Mouse (Mus musculus) liver (tissue): ENCODE data around the gene Gm28048.

Experiments
- DNase-seq: peaks from one replicate; pipeline ENCODE4 v3.0.0-alpha.2; 2020; ENCODE audit warnings: mixed read lengths

Gene Gm28048

GRCm38 (mm10) chr11:22828988-22829632, 152.8 kb downstream of the Gm28048 start:
- no peak for DNase-seq

- DNase-seq: no peak
Observed at GRCm38 (mm10) chr11:22827514-22828080, 154.3 kb downstream of the Gm28048 start.

GRCm38 (mm10) chr11:22826665-22827064, 155.2 kb downstream of the Gm28048 start:
- no peak for DNase-seq

GRCm38 (mm10) chr11:22826051-22826450, 155.8 kb downstream of the Gm28048 start:
- no peak for DNase-seq

GRCm38 (mm10) chr11:22825548-22825947, 156.3 kb downstream of the Gm28048 start:
- no peak for DNase-seq

GRCm38 (mm10) chr11:22824049-22824705, 157.7 kb downstream of the Gm28048 start:
- no peak for DNase-seq

- DNase-seq: no peak
Observed at GRCm38 (mm10) chr11:22821243-22821642, 160.6 kb downstream of the Gm28048 start.

GRCm38 (mm10) chr11:22818371-22818770, 163.5 kb downstream of the Gm28048 start:
- DNase-seq: no peak

- DNase-seq: no peak
Observed at GRCm38 (mm10) chr11:22815877-22816276, 166.0 kb downstream of the Gm28048 start.

GRCm38 (mm10) chr11:22815143-22815542, 166.7 kb downstream of the Gm28048 start:
- no peak for DNase-seq

- no peak for DNase-seq
Observed at GRCm38 (mm10) chr11:22813921-22814704, 167.8 kb downstream of the Gm28048 start.

- no peak for DNase-seq
Observed at GRCm38 (mm10) chr11:22813427-22813826, 168.5 kb downstream of the Gm28048 start.

GRCm38 (mm10) chr11:22811413-22811812, 170.5 kb downstream of the Gm28048 start:
- DNase-seq: no peak

- DNase-seq: peak; percentile 45
Observed at GRCm38 (mm10) chr11:22809465-22810096, 172.3 kb downstream of the Gm28048 start.

- DNase-seq: no peak
Observed at GRCm38 (mm10) chr11:22808040-22808439, 173.8 kb downstream of the Gm28048 start.

- no peak for DNase-seq
Observed at GRCm38 (mm10) chr11:22805171-22805570, 176.7 kb downstream of the Gm28048 start.

- DNase-seq: peak; percentile 49
Observed at GRCm38 (mm10) chr11:22799987-22800424, 181.9 kb downstream of the Gm28048 start.

GRCm38 (mm10) chr11:22798916-22799315, 183.0 kb downstream of the Gm28048 start:
- no peak for DNase-seq

- DNase-seq: no peak
Observed at GRCm38 (mm10) chr11:22794734-22795133, 187.2 kb downstream of the Gm28048 start.

- DNase-seq: peak; percentile 30
Observed at GRCm38 (mm10) chr11:22793881-22794203, 188.0 kb downstream of the Gm28048 start.

GRCm38 (mm10) chr11:22793176-22793880, 188.6 kb downstream of the Gm28048 start:
- DNase-seq: peak; percentile 45

GRCm38 (mm10) chr11:22792149-22792548, 189.7 kb downstream of the Gm28048 start:
- no peak for DNase-seq
